Mouse (Mus musculus): ENCODE measurements at regions not wholly inside any gene's neighbourhood (a gene's known extent, or its start where the extent isn't known, plus 50 kb on each side); places are given as distances from the start of the nearest gene placed in this dataset.

DNA sequence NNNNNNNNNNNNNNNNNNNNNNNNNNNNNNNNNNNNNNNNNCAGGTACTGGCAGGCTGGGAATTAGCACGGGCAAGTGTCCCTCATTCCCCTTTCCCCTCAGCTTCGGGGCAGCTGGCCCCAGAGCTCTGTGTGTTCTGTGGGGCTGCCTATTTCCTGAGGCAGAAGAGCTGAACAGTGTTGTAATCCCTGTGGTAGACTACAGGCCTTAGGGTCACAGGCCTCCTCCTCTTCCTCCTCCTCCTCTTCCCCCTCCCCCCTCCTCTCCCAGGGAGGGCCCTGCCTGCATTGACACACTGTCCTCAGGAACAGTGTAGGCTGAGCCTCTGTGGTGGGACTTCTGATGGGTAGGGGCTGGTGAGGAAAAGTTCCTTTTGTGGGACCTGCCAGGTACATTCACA is 247.7 kb downstream of the Uaca start:
- no peak for DNase-seq (ENCODE audit: extremely low read depth, low read depth)

- DNase-seq (ENCODE audit: extremely low read depth, low read depth): no peak
Observed at GRCm38 (mm10) chr9:61044983-61045382, 250.6 kb downstream of the Uaca start.

- DNase-seq (ENCODE audit: extremely low read depth, low read depth): peak; percentile 14
Observed at GRCm38 (mm10) chr9:61046517-61046916, 252.2 kb downstream of the Uaca start.

DNA sequence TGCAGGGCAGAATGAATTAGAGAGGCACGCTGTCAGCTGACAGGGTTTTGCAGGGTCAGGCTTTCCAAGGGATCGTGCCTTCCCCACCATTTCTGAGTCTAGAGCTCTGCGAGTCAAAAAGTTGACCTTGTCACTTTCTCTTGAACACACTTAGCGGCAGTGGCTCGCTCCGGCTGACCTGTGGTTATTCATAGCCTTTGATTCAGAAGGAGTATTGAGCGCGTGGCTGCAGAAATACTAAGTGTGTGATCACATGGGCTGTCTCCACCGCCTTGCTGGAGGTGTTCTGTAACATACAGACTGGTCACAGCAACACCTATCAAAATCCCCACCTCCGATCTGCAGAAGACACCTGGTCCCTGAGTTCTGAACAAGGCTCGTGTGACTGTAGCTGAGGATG is 252.9 kb downstream of the Uaca start:
- no peak for DNase-seq (ENCODE audit: extremely low read depth, low read depth)

DNA sequence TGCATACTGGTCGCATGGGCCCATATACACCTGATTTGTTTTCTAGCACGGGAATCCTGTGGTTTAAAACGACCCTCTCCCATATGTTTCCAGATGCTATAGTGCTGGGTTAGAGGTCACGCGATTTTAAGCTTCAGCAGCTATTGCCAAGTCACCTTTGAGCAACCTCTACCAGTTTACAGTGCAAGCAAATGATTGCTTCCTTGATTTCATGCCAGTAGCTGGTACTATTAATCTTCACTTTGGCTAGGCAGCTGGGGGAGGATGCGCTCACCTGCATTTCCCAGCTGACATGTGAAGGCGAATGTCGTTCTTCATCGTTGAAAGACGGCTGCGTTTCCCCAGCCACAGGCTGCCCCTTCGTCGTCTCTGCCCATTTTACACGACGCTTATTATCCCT is 254.2 kb downstream of the Uaca start:
- DNase-seq (ENCODE audit: extremely low read depth, low read depth): no peak

DNA sequence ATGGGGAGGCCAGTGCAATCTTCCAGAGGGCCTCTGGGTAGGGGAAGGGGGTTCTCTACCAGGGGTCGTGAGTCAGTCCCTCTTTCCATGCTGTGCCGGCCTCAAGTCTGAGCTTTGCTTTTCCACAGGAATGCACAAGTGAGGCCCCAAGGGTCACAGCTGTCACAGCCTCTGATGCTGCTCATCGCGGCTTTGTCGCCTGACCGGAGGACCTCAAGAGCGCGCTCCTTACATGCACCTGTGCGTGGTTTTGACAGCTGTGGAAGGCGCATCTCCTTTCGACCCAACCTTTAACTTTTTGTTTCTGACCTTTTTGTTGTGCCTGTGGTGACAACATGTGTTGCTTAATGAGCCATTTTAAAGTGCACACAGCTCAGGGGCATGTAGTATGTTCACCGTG is 258.3 kb downstream of the Uaca start:
- DNase-seq (ENCODE audit: extremely low read depth, low read depth): no peak

GRCm38 (mm10) chr9:61054427-61054826 is 260.1 kb downstream of the Uaca start:
- no peak for DNase-seq (ENCODE audit: extremely low read depth, low read depth)

- DNase-seq (ENCODE audit: extremely low read depth, low read depth): no peak
Observed at GRCm38 (mm10) chr9:61055392-61055791, 261.1 kb downstream of the Uaca start.

- no peak for DNase-seq (ENCODE audit: extremely low read depth, low read depth)
Observed at GRCm38 (mm10) chr9:61055928-61056730, 261.8 kb downstream of the Uaca start.

DNA sequence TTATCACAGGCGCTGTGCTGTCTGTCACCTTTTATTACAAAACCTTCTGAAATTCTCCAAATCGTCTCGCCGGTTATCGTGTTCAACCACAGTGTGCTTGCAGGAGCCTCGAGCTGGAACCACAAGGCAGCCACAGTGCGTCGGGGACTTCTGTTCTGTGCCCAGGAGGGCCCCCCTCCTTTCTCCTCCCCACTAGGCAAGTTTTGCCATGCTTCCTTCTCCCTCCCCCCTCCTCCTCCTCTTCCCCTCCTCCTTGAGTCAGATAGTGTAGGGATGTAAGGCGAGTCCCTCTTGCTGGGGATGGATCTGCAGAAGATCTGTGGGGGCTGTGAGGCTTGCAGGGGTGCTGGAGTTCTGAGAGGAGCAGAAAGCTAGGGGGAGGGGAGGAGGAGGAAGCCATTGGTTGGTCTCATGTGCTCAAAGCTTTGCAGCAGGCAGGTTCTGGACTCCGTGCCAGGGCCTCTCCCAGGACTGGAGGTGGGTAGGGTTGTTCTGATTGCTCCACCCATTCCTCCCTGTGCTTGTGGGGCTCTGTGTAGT is 262.5 kb downstream of the Uaca start:
- DNase-seq (ENCODE audit: extremely low read depth, low read depth): peak; percentile 37

GRCm38 (mm10) chr9:61059225-61059624 is 264.9 kb downstream of the Uaca start:
- no peak for DNase-seq (ENCODE audit: extremely low read depth, low read depth)

GRCm38 (mm10) chr9:61060958-61061357 is 266.6 kb downstream of the Uaca start:
- DNase-seq (ENCODE audit: extremely low read depth, low read depth): no peak

- DNase-seq (ENCODE audit: extremely low read depth, low read depth): no peak
Observed at GRCm38 (mm10) chr9:61064714-61065305, 270.5 kb downstream of the Uaca start.

DNA sequence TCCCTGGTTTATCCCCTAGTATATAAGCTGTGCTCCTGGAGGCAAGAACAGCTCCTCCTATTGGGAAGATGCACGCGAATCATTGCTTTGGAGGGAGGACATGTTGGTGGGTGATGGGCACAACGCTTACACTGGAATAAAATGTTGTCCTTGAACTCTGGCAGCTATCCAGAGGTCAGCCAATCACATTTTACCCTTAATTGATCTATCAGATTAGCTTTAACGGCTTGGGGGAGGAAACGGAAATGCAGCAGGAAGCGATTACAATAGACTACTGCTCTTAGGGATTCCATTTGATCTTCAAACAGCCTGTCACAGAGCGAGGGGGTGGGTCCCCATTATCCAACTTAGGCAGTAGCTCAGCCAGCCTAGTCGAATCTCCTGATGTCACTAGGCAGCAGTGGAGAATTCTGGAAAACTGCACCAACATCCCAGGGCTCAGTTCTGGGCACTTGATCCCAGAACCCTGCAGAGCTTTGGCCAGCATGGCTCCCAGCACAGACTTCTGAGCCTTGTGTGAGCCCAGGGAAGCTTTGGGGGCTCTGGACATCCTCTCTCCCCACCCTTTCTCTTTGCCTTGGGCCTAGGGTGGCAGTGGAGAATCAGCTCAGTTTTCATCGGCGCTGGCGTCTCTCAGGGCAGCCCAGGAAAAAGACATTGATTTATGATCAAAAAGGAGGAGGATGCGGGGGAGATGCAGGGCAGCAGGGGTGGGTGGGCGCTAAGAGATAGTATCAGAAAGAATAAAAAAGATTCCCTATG is 275.4 kb downstream of the Uaca start:
- no peak for DNase-seq (ENCODE audit: extremely low read depth, low read depth)

DNA sequence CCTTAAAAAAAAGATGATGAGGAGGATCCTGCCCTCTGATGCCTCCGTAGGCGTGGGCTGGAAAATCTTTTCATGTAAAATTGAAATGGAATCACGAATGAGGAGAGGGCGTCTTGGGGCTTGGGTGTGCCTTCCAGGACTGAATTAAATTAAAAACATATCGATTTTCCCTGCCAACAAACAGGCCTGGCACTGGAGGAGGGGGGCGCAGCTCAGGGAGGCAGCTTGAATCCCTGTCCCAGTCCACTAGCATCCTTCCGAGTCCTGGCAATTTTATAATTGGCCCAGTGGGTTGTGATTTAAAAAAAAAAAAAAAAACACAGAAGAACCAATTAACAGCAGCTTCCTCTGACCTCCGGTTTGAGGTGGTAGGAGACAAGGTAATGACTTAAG is 276.0 kb downstream of the Uaca start:
- no peak for DNase-seq (ENCODE audit: extremely low read depth, low read depth)

GRCm38 (mm10) chr9:61070861-61071260 is 276.5 kb downstream of the Uaca start:
- DNase-seq (ENCODE audit: extremely low read depth, low read depth): no peak

GRCm38 (mm10) chr9:61073482-61073881 is 279.1 kb downstream of the Uaca start:
- no peak for DNase-seq (ENCODE audit: extremely low read depth, low read depth)

DNA sequence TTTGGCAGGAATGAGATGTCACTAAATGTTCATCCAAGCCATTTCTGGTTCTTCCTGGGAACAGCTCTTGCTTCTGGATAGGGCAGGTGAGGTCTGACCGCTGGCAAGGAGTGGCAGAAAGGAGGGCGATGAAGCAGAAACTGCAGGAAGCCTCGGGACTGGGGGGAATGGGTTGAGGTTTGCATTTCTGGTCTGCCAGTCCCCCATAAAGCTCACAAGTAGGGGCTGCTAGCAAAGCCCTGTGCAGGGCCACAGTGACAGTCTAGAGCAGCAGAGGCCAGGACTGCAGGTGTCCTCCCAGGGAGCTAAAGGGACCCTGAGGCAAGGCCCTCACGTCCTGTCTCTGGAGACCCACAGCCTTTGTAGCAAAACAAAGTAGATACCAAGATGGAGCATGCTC is 280.7 kb downstream of the Uaca start:
- no peak for DNase-seq (ENCODE audit: extremely low read depth, low read depth)

DNA sequence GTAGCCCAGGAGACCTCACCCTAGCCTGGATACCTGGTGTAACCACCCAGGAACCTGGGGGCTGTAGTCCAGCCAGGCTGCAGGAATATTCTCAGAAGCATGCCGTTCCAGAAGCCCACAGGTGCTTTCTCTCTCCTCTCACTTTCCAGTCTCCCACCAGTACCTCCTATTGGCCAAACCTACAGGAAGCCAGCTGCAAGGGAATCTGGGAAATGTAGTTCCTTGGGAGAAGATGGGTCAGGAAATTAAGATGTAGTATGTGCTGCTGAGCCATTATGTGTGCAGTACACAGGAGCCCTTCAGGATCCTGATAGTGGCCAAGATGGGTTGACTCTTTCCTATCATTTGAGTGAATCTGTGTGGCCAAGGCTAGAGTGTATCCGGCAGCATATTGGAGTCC is 282.8 kb downstream of the Uaca start:
- no peak for DNase-seq (ENCODE audit: extremely low read depth, low read depth)

DNA sequence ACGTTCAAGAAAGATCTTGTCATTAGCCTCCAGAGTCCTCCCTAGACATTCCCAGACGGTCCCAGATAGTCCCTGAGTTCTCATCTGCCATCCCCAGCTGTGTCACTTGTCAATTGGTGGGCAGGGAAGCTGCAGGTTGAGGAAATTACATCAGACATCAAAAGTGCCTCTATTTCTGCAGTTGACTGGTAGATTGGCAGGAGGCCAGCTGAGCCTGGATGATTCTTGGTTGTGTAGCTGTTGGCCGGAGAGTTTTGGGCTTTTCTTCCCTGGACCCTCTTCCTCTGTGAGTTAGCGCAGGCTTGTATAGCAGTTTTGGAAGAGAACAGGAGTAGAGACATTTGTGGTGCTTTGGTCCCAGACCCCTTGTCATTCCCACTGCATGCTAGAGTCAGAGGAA is 283.5 kb downstream of the Uaca start:
- no peak for DNase-seq (ENCODE audit: extremely low read depth, low read depth)

- DNase-seq (ENCODE audit: extremely low read depth, low read depth): no peak
Observed at GRCm38 (mm10) chr9:61081474-61082021, 287.2 kb downstream of the Uaca start.
